Mouse (Mus musculus): ENCODE results near the gene Trpm8.

Gene Trpm8

GRCm38 (mm10) chr1:88273832-88274231 lies 3.6 kb upstream of the Trpm8 start:
- Histone ChIP-seq H3K4me3 (replicated peaks; ENCODE audit: low read length) (no peak overlapping the region), H3K9me3 (ENCODE audit: low read length) (peaks cover 72% of the 10 kb centered on the region), H3K36me3 (ENCODE audit: insufficient read depth, low read length) (peaks cover 70% of the 10 kb centered on the region), H3K27me3 (ENCODE audit: insufficient read depth, low read length) (no peaks in the 10 kb centered on the region), H3K4me1 (replicated peaks; ENCODE audit: low read depth, low read length) (peaks cover 57% of the 10 kb centered on the region)
- TF ChIP-seq POU5F1 (IDR thresholded peaks at IDR 0.05; ENCODE audit: borderline replicate concordance, low read length) (no peak), CTCF (conservative IDR thresholded peaks at IDR 0.05; ENCODE audit: low read length) (no peak), NANOG (IDR thresholded peaks at IDR 0.05; ENCODE audit: borderline replicate concordance, low read length) (no peak)

- peaks cover 64% of the 10 kb centered on the region for H3K4me1 ChIP-seq (replicated peaks; ENCODE audit: low read depth, low read length)
Measured at GRCm38 (mm10) chr1:88274371-88275077, 2.9 kb upstream of the Trpm8 start.

GRCm38 (mm10) chr1:88275078-88275680 lies 2.3 kb upstream of the Trpm8 start:
- Histone ChIP-seq H3K4me3 (replicated peaks; ENCODE audit: low read length) (peak overlapping the region; percentile 89; the same call in 1 of the 2 replicates), H3K36me3 (ENCODE audit: insufficient read depth, low read length) (peaks cover 57% of the 10 kb centered on the region), H3K4me1 (replicated peaks; ENCODE audit: low read depth, low read length) (peaks cover 64% of the 10 kb centered on the region), H3K9me3 (ENCODE audit: low read length) (peaks cover 62% of the 10 kb centered on the region), H3K27me3 (ENCODE audit: insufficient read depth, low read length) (no peaks in the 10 kb centered on the region)
- TF ChIP-seq NANOG (IDR thresholded peaks at IDR 0.05; ENCODE audit: borderline replicate concordance, low read length) (no peak), CTCF (conservative IDR thresholded peaks at IDR 0.05; ENCODE audit: low read length) (no peak), POU5F1 (IDR thresholded peaks at IDR 0.05; ENCODE audit: borderline replicate concordance, low read length) (no peak)

More at GRCm38 (mm10) chr1:88274371-88275077, 2.9 kb upstream of the Trpm8 start:
- no peaks in the 10 kb centered on the region for H3K27me3 ChIP-seq (ENCODE audit: insufficient read depth, low read length)
- peaks cover 65% of the 10 kb centered on the region for H3K9me3 ChIP-seq (ENCODE audit: low read length)
- H3K36me3 ChIP-seq (ENCODE audit: insufficient read depth, low read length) = peaks cover 63% of the 10 kb centered on the region
- H3K4me3 ChIP-seq (replicated peaks; ENCODE audit: low read length) = no peak overlapping the region
- TF ChIP-seq CTCF (conservative IDR thresholded peaks at IDR 0.05; ENCODE audit: low read length) (no peak), POU5F1 (IDR thresholded peaks at IDR 0.05; ENCODE audit: borderline replicate concordance, low read length) (no peak), NANOG (IDR thresholded peaks at IDR 0.05; ENCODE audit: borderline replicate concordance, low read length) (no peak)

GRCm38 (mm10) chr1:88275698-88276523 lies 1.6 kb upstream of the Trpm8 start:
- H3K4me3 ChIP-seq (replicated peaks; ENCODE audit: low read length) = peak overlapping the region; percentile 89
- H3K9me3 ChIP-seq (ENCODE audit: low read length) = peaks cover 61% of the 10 kb centered on the region
- no peaks in the 10 kb centered on the region for H3K27me3 ChIP-seq (ENCODE audit: insufficient read depth, low read length)
- TF ChIP-seq NANOG (IDR thresholded peaks at IDR 0.05; ENCODE audit: borderline replicate concordance, low read length) (no peak), CTCF (conservative IDR thresholded peaks at IDR 0.05; ENCODE audit: low read length) (no peak), POU5F1 (IDR thresholded peaks at IDR 0.05; ENCODE audit: borderline replicate concordance, low read length) (no peak)
- H3K36me3 ChIP-seq (ENCODE audit: insufficient read depth, low read length) = peaks cover 52% of the 10 kb centered on the region
- H3K4me1 ChIP-seq (replicated peaks; ENCODE audit: low read depth, low read length) = peaks cover 64% of the 10 kb centered on the region

GRCm38 (mm10) chr1:88276524-88277097 lies 850 bp upstream of the Trpm8 start:
- Histone ChIP-seq H3K9me3 (ENCODE audit: low read length) (peaks cover 58% of the 10 kb centered on the region), H3K4me1 (replicated peaks; ENCODE audit: low read depth, low read length) (peaks cover 64% of the 10 kb centered on the region), H3K4me3 (replicated peaks; ENCODE audit: low read length) (peak overlapping the region; percentile 89), H3K36me3 (ENCODE audit: insufficient read depth, low read length) (peaks cover 46% of the 10 kb centered on the region), H3K27me3 (ENCODE audit: insufficient read depth, low read length) (no peaks in the 10 kb centered on the region)
- TF ChIP-seq NANOG (IDR thresholded peaks at IDR 0.05; ENCODE audit: borderline replicate concordance, low read length) (no peak), CTCF (conservative IDR thresholded peaks at IDR 0.05; ENCODE audit: low read length) (no peak), POU5F1 (IDR thresholded peaks at IDR 0.05; ENCODE audit: borderline replicate concordance, low read length) (no peak)

- H3K27me3 ChIP-seq (ENCODE audit: insufficient read depth, low read length) = no peaks in the 10 kb centered on the region
- H3K9me3 ChIP-seq (ENCODE audit: low read length) = peaks cover 45% of the 10 kb centered on the region
- H3K4me3 ChIP-seq (replicated peaks; ENCODE audit: low read length) = peak overlapping the region; percentile 89
- peaks cover 32% of the 10 kb centered on the region for H3K36me3 ChIP-seq (ENCODE audit: insufficient read depth, low read length)
- H3K4me1 ChIP-seq (replicated peaks; ENCODE audit: low read depth, low read length) = peaks cover 54% of the 10 kb centered on the region
- TF ChIP-seq NANOG (IDR thresholded peaks at IDR 0.05; ENCODE audit: borderline replicate concordance, low read length) (no peak), CTCF (conservative IDR thresholded peaks at IDR 0.05; ENCODE audit: low read length) (0 out of 2 replicates have a peak, but pooled peaks have one; percentile 3)
Measured at GRCm38 (mm10) chr1:88277818-88278511, 504 bp downstream of the Trpm8 start.

GRCm38 (mm10) chr1:88279111-88280005 lies 1.9 kb downstream of the Trpm8 start:
- Histone ChIP-seq H3K9me3 (ENCODE audit: low read length) (peaks cover 32% of the 10 kb centered on the region), H3K4me1 (replicated peaks; ENCODE audit: low read depth, low read length) (peaks cover 48% of the 10 kb centered on the region), H3K27me3 (ENCODE audit: insufficient read depth, low read length) (0 out of 2 replicates have a peak, but pooled peaks cover 2% of the 10 kb centered on the region), H3K4me3 (replicated peaks; ENCODE audit: low read length) (no peak overlapping the region), H3K36me3 (ENCODE audit: insufficient read depth, low read length) (peaks cover 18% of the 10 kb centered on the region)
- TF ChIP-seq POU5F1 (IDR thresholded peaks at IDR 0.05; ENCODE audit: borderline replicate concordance, low read length) = peak; percentile 86
- TF ChIP-seq NANOG (IDR thresholded peaks at IDR 0.05; ENCODE audit: borderline replicate concordance, low read length) = no peak

Data from E14TG2a.4 (cell line).